Mouse (Mus musculus): ENCODE results near the gene Cabp4.

DNA sequence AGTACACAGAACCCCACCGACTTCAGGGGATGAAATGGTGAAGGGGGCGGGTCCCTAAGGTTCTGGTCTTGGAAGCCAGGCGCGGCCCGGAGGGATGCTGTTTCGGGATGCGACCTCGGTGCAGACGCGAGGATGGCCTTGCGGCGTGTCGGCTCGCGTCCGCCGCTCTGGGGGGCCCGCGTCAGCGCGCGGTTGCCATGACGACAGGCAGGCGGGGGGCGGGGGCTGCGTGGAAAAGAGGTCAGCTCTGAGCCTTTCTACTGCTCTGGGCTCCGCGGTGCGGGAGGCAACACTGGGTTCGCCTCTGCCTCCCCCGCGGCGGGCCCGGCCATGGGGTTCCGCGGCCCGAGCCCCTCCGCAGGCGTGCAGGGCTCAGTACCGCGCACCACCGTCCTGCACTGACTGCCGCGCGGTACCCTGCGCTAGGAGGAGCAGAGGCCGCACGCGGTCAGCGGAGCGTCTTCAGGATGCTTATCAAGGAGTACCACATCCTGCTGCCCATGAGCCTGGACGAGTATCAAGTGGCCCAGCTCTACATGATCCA, 43.0 kb downstream of the Cabp4 start:
- TF ChIP-seq CTCF (IDR thresholded peaks at IDR 0.05; ENCODE audit: extremely low read depth, insufficient read depth, insufficient read length, insufficient replicate concordance) (no peak), POLR2A (IDR thresholded peaks at IDR 0.05; ENCODE audit: low read depth, low read length) (no peak)
